12 mouse cellular contexts compared by ENCODE assay signal in the genomic region with DNA sequence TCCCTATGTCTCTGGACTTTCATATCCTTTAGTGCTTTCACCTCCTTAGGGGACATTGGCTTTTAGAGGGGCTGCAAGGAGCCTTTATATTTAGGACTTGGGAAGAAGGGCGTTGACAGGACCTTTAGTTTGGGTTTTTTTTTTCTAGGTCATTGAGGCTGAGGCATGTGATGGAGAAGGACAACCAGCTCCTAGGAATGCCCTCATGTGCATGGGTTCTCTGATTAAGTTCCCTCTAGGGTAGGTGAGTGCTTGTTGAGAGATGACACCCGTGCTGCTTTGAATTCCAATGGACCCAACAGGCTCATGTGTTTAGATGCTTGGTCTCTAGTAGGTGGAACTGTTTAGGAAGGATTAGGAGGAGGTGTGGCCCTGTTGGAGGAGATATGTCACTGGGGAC. TPM values are rescaled to one million over a fixed set of nuclear protein-coding genes. Genes with fewer than 3 reads are reported as not detected.
A peak's percentile ranks its signal among the peaks of the same experiment; 100 is the strongest.
DNase-seq lines count a peak whose midpoint lies in the region; ATAC-seq and TF ChIP-seq lines count a peak whose summit lies in the region.
"Had no signal": no experiment of that assay in that cellular context is flagged by ENCODE, and none has a peak within 500 bp of the region (broad histone marks: within the 10 kb centered on the region; RNA-seq: fewer than 3 reads in every experiment).

No protein-coding gene starts in this region.

- H3K4me2 ChIP-seq in heart, embryonic 15.5 days = peak overlapping the region; percentile 86
- peak overlapping the region; percentile 88; the same call in 1 of the 2 replicates for H3K4me2 ChIP-seq in stomach, embryonic 14.5 days (replicated peaks; ENCODE audit: low read depth, low read length)
- H3K4me2 ChIP-seq in stomach, postnatal 0 days (replicated peaks; ENCODE audit: low read depth) = no peak overlapping the region

- no peak for ATAC-seq in heart, embryonic 15.5 days (replicated peaks; ENCODE audit: insufficient number of reproducible peaks, insufficient read depth, low FRiP score, low read depth)
- ATAC-seq in stomach, embryonic 14.5 days (ENCODE audit: insufficient number of reproducible peaks, insufficient read depth, low FRiP score, low read depth) = no peak
- ATAC-seq in stomach, postnatal 0 days (ENCODE audit: low FRiP score, low TSS enrichment) = no peak
- ATAC-seq in frontal cortex, adult (ENCODE audit: low TSS enrichment) = no peak

- peaks cover 20% of the 10 kb centered on the region for H3K4me1 ChIP-seq in heart, embryonic 15.5 days (replicated peaks)
- 0 out of 2 replicates have a peak, but pooled peaks cover 24% of the 10 kb centered on the region for H3K4me1 ChIP-seq in stomach, embryonic 14.5 days (ENCODE audit: control insufficient read depth, insufficient read depth, low read length)
- no peaks in the 10 kb centered on the region for H3K4me1 ChIP-seq in stomach, postnatal 0 days (replicated peaks; ENCODE audit: control insufficient read depth, insufficient read depth)

- DNase-seq in heart, adult 8-10 months (ENCODE audit: low spot score) = no peak
- DNase-seq in layer of hippocampus, adult 2 months (ENCODE audit: low spot score in 2 of 2) = no peak
- DNase-seq in layer of hippocampus, adult 8-10 months (ENCODE audit: low spot score in 2 of 2) = no peak
- DNase-seq in stomach, postnatal 0 days (ENCODE audit: low spot score) = no peak
- DNase-seq in urinary bladder, postnatal 4 days (ENCODE audit: low spot score in 2 of 2) = no peak
- DNase-seq: cerebellum, adult 11-12 months; thymus, postnatal 4 days had no signal

- no peak for TF ChIP-seq EP300 in stomach, postnatal 0 days (optimal IDR thresholded peaks at IDR 0.05)

- no peaks in the 10 kb centered on the region for H3K27me3 ChIP-seq in heart, embryonic 15.5 days
- no peaks in the 10 kb centered on the region for H3K27me3 ChIP-seq in stomach, embryonic 14.5 days (ENCODE audit: control insufficient read depth, insufficient read depth, low read length)
- H3K27me3 ChIP-seq in stomach, postnatal 0 days (ENCODE audit: control insufficient read depth, insufficient read depth, low read length) = no peaks in the 10 kb centered on the region

- H3K27ac ChIP-seq in heart, embryonic 15.5 days = no peak overlapping the region; the same call in 1 of the 2 replicates
- 0 out of 2 replicates have a peak overlapping the region, but pooled peaks have one; percentile 5 for H3K27ac ChIP-seq in layer of hippocampus, adult 2 months
- no peak overlapping the region for H3K27ac ChIP-seq in stomach, embryonic 14.5 days (ENCODE audit: low read length)
- no peak overlapping the region for H3K27ac ChIP-seq in stomach, postnatal 0 days (replicated peaks)
- H3K27ac ChIP-seq: forebrain, embryonic 10.5 days had no signal

- H3K9ac ChIP-seq in heart, embryonic 15.5 days = no peak overlapping the region
- H3K9ac ChIP-seq in stomach, embryonic 14.5 days (replicated peaks; ENCODE audit: low read depth, low read length) = no peak overlapping the region
- no peak overlapping the region for H3K9ac ChIP-seq in stomach, postnatal 0 days (ENCODE audit: low read length)

- 83% methylated on average over 2 of the region's 2 CpGs for WGBS in heart, embryonic 15.5 days
- 78% methylated on average over 2 of the region's 2 CpGs for WGBS in stomach, embryonic 14.5 days
- WGBS in stomach, postnatal 0 days = 87% methylated on average over 2 of the region's 2 CpGs

- H3K36me3 ChIP-seq in heart, embryonic 15.5 days = no peaks in the 10 kb centered on the region
- H3K36me3 ChIP-seq in stomach, embryonic 14.5 days (ENCODE audit: control insufficient read depth, insufficient read depth, low read length) = no peaks in the 10 kb centered on the region
- H3K36me3 ChIP-seq in stomach, postnatal 0 days (ENCODE audit: control insufficient read depth, insufficient read depth, low read length) = no peaks in the 10 kb centered on the region
- H3K36me3 ChIP-seq: forebrain, embryonic 10.5 days had no signal

- no peaks in the 10 kb centered on the region for H3K9me3 ChIP-seq in heart, embryonic 15.5 days (replicated peaks)
- H3K9me3 ChIP-seq in stomach, embryonic 14.5 days (ENCODE audit: control insufficient read depth, low read depth, low read length) = no peaks in the 10 kb centered on the region
- no peaks in the 10 kb centered on the region for H3K9me3 ChIP-seq in stomach, postnatal 0 days (ENCODE audit: control insufficient read depth, low read length)

- H3K4me3 ChIP-seq in heart, embryonic 15.5 days = 0 out of 2 replicates have a peak overlapping the region, but pooled peaks have one; percentile 74
- no peak overlapping the region for H3K4me3 ChIP-seq in layer of hippocampus, adult 2 months
- 0 out of 2 replicates have a peak overlapping the region, but pooled peaks have one; percentile 5 for H3K4me3 ChIP-seq in stomach, embryonic 14.5 days (ENCODE audit: low read depth, low read length)
- no peak overlapping the region for H3K4me3 ChIP-seq in stomach, postnatal 0 days (ENCODE audit: low read depth, low read length)

- no peak for TF ChIP-seq CTCF in layer of hippocampus, adult 2 months (conservative IDR thresholded peaks at IDR 0.05)
- TF ChIP-seq CTCF in stomach, postnatal 0 days (IDR thresholded peaks at IDR 0.05; ENCODE audit: low read depth) = no peak

RNA-seq across cellular contexts. Expression of gene Rin2, which starts 1.9 kb away (rescaled TPM):
- 18.4 and 25.5 TPM in 2 replicates for polyA plus RNA-seq in heart, embryonic 15.5 days (2015; fragmentation: Nextera tagmentation; extraction: Ambion mirVana)
- 10 to 100 TPM; 17.8 to 21.7 (median 21.0) TPM for total RNA-seq in heart, adult 8-10 months (2022)
- 10 to 100 TPM; 33.3 to 33.9 TPM for total RNA-seq in layer of hippocampus, adult 2 months (2021)
- total RNA-seq in layer of hippocampus, adult 8-10 months (2022) = 10 to 100 TPM; 28.4 to 45.9 (median 35.7) TPM
- polyA plus RNA-seq in stomach, embryonic 14.5 days (2014; fragmentation: Nextera tagmentation; extraction: Ambion mirVana) = 38.0 and 42.2 TPM in 2 replicates
- polyA plus RNA-seq in stomach, postnatal 0 days (2015; fragmentation: Nextera tagmentation; extraction: Ambion mirVana) = 19.6 and 22.2 TPM in 2 replicates
- total RNA-seq: MEL had no signal

Comparison
In these comparisons a context has a peak if more than half of its experiments do, and no peak if none do; other contexts are left out.
1. H3K4me3 ChIP-seq: peak in heart, embryonic 15.5 days (single experiment) and stomach, embryonic 14.5 days (single experiment); none in layer of hippocampus, adult 2 months (single experiment) and stomach, postnatal 0 days (single experiment).